Mouse (Mus musculus) gastrocnemius, adult 8-10 months (tissue): ENCODE results near the gene Zfp958. TPM values are rescaled to one million over a fixed set of nuclear protein-coding genes. Genes with fewer than 3 reads are reported as not detected.

ENCODE experiments used
- total RNA-seq, 4 experiments: library from RNA; stranded (reverse); gene quantifications; 2 replicates each; pipeline ENCODE4 v1.2.4; 2022

Zfp958 gene
- total RNA-seq, 4 experiments from 2014 or later = 9.5 to 14.4 (median 10.3) TPM

Other genes with a start within 250 kb of the Zfp958 start
- gene Cers4, start 120.1 kb upstream of the Zfp958 start, total RNA-seq = 1 to 10 TPM; 1.8 to 4.3 (median 2.5) TPM
- gene Shcbp1, start 166.4 kb downstream of the Zfp958 start, total RNA-seq = under 1 TPM in 3 of 4 experiments, not detected in 1; 0.21 to 0.40 (median 0.24) TPM